Mouse (Mus musculus): Measurements from ENCODE around the gene Edar.
A peak's percentile ranks its signal among the peaks of the same experiment; 100 is the strongest.
"Not testable (repeated sequence)": the region's sequence is repeated elsewhere in the genome, so short reads cannot be mapped to it uniquely, and the experiment has no call there.

Gene Edar

GRCm38 (mm10) chr10:58675533-58675932 lies at the start of gene Edar:
Gene Edar (minus strand): TSS chr10:58675654.
- peak; percentile 80 for DNase-seq

- not testable (repeated sequence) for DNase-seq
These were observed 42.7 kb upstream of the Edar start, which contains the start of gene Gm17542 for GRCm38 (mm10) chr10:58718110-58718509. Gene Gm17542 (minus strand): TSS chr10:58718210.

GRCm38 (mm10) chr10:58714789-58715148 lies 39.3 kb upstream of the Edar start:
- no peak for DNase-seq

GRCm38 (mm10) chr10:58713855-58714788 lies 38.7 kb upstream of the Edar start:
- peak; percentile 40 for DNase-seq

- DNase-seq: no peak
These were observed 37.8 kb upstream of the Edar start for GRCm38 (mm10) chr10:58713225-58713624.

GRCm38 (mm10) chr10:58709021-58709420 lies 33.6 kb upstream of the Edar start:
- DNase-seq: no peak

GRCm38 (mm10) chr10:58700578-58700977 lies 25.1 kb upstream of the Edar start:
- DNase-seq: no peak

GRCm38 (mm10) chr10:58700160-58700559 lies 24.7 kb upstream of the Edar start:
- no peak for DNase-seq

- no peak for DNase-seq
These were observed 23.5 kb upstream of the Edar start for GRCm38 (mm10) chr10:58698955-58699354.

GRCm38 (mm10) chr10:58691051-58691450 lies 15.6 kb upstream of the Edar start:
- no peak for DNase-seq

GRCm38 (mm10) chr10:58679298-58679697 lies 3.8 kb upstream of the Edar start:
- DNase-seq: no peak

GRCm38 (mm10) chr10:58673278-58674061 lies 2.0 kb downstream of the Edar start:
- DNase-seq: peak; percentile 72

- no peak for DNase-seq
These were observed 2.7 kb downstream of the Edar start for GRCm38 (mm10) chr10:58672557-58673277.

GRCm38 (mm10) chr10:58663868-58664267 lies 11.6 kb downstream of the Edar start:
- no peak for DNase-seq

- no peak for DNase-seq
These were observed 12.0 kb downstream of the Edar start for GRCm38 (mm10) chr10:58663417-58663816.

GRCm38 (mm10) chr10:58659268-58659986 lies 16.0 kb downstream of the Edar start:
- no peak for DNase-seq

GRCm38 (mm10) chr10:58657731-58658130 lies 17.7 kb downstream of the Edar start:
- no peak for DNase-seq

- DNase-seq: no peak
These were observed 21.8 kb downstream of the Edar start for GRCm38 (mm10) chr10:58653679-58654078.

GRCm38 (mm10) chr10:58652418-58653394 lies 22.7 kb downstream of the Edar start:
- DNase-seq: no peak

GRCm38 (mm10) chr10:58652045-58652417 lies 23.4 kb downstream of the Edar start:
- no peak for DNase-seq

Data from thymus, postnatal 25 days (tissue).